Mouse (Mus musculus) lung, postnatal 36 days (tissue): ENCODE measurements around the gene Ndufaf8.

Experiments used
- DNase-seq: peaks from one replicate; pipeline ENCODE4 v3.0.0; 2022; ENCODE audit warnings: mixed read lengths

The Ndufaf8 gene

GRCm38 (mm10) chr11:120098588-120099511, at the start of gene Ndufaf8, which contains the start of gene Tepsin:
TSS of gene Ndufaf8 (plus strand) at chr11:120098928.
TSS of gene Tepsin (minus strand) at chr11:120098731.
- peak; percentile 98 for DNase-seq

GRCm38 (mm10) chr11:120049067-120049466, 49.7 kb upstream of the Ndufaf8 start:
- no peak for DNase-seq

- DNase-seq = no peak
These were observed 47.5 kb upstream of the Ndufaf8 start for GRCm38 (mm10) chr11:120051124-120051811.

GRCm38 (mm10) chr11:120052274-120052673, 46.5 kb upstream of the Ndufaf8 start:
- DNase-seq = peak; percentile 48

GRCm38 (mm10) chr11:120053846-120054245, 44.9 kb upstream of the Ndufaf8 start:
- no peak for DNase-seq

GRCm38 (mm10) chr11:120055953-120056732, 42.6 kb upstream of the Ndufaf8 start:
- DNase-seq = no peak

GRCm38 (mm10) chr11:120060634-120061033, 38.1 kb upstream of the Ndufaf8 start:
- DNase-seq = no peak

GRCm38 (mm10) chr11:120063326-120063725, 35.4 kb upstream of the Ndufaf8 start:
- DNase-seq = no peak

GRCm38 (mm10) chr11:120064006-120064667, 34.6 kb upstream of the Ndufaf8 start:
- no peak for DNase-seq

- DNase-seq = no peak
These were observed 34.1 kb upstream of the Ndufaf8 start for GRCm38 (mm10) chr11:120064668-120065040.

GRCm38 (mm10) chr11:120065291-120065690, 33.4 kb upstream of the Ndufaf8 start:
- DNase-seq = peak; percentile 67

- DNase-seq = no peak
These were observed 30.9 kb upstream of the Ndufaf8 start for GRCm38 (mm10) chr11:120067834-120068233.

- no peak for DNase-seq
These were observed 29.5 kb upstream of the Ndufaf8 start for GRCm38 (mm10) chr11:120069261-120069660.

- no peak for DNase-seq
These were observed 28.3 kb upstream of the Ndufaf8 start for GRCm38 (mm10) chr11:120070286-120070930.

GRCm38 (mm10) chr11:120071065-120071464, 27.7 kb upstream of the Ndufaf8 start:
- DNase-seq = no peak

GRCm38 (mm10) chr11:120071731-120072320, 26.9 kb upstream of the Ndufaf8 start:
- DNase-seq = no peak

GRCm38 (mm10) chr11:120072986-120073647, 25.6 kb upstream of the Ndufaf8 start:
- DNase-seq = no peak

- no peak for DNase-seq
These were observed 22.5 kb upstream of the Ndufaf8 start for GRCm38 (mm10) chr11:120076191-120076590.

- no peak for DNase-seq
These were observed 18.4 kb upstream of the Ndufaf8 start for GRCm38 (mm10) chr11:120080282-120080681.

- no peak for DNase-seq
These were observed 12.7 kb upstream of the Ndufaf8 start for GRCm38 (mm10) chr11:120085891-120086627.
